Mouse (Mus musculus): ENCODE data around the gene Snx18. TPM values are rescaled to one million over a fixed set of nuclear protein-coding genes. Genes with fewer than 3 reads are reported as not detected.

Gene Snx18
- polyA plus RNA-seq, 1 experiment from 2014 or later = 23.5 TPM

DNA sequence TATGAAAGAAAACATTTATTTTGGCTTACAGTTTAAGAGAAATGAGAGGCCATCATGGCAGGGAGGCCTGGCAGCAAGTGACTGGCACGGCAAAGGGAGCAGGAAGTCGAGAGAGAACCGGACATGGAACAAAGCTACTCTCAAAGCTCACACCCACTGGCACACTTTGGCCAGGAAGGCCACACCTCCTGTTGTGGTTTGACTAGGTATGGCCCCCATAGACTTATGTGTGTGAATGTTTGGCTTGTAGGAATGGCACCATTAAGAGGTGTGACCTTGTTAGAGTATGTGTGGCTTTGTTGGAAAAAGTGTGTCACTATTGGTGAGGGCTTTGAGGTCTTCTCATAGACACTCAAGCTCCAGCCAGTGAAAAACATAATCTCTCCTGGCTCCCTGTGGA, 69.3 kb downstream of the Snx18 start:
- Histone ChIP-seq H3K4me1 (peaks cover 8% of the 10 kb centered on the region), H3K36me3 (no peaks in the 10 kb centered on the region), H3K27me3 (no peaks in the 10 kb centered on the region), H3K9ac (no peak overlapping the region), H3K4me3 (no peak overlapping the region), H3K9me3 (no peaks in the 10 kb centered on the region), H3K27ac (no peak overlapping the region), H3K4me2 (replicated peaks) (no peak overlapping the region)
- no peak for ATAC-seq (ENCODE audit: low FRiP score, low read depth)
- WGBS = 85% methylated on average over 3 of the region's 3 CpGs

DNA sequence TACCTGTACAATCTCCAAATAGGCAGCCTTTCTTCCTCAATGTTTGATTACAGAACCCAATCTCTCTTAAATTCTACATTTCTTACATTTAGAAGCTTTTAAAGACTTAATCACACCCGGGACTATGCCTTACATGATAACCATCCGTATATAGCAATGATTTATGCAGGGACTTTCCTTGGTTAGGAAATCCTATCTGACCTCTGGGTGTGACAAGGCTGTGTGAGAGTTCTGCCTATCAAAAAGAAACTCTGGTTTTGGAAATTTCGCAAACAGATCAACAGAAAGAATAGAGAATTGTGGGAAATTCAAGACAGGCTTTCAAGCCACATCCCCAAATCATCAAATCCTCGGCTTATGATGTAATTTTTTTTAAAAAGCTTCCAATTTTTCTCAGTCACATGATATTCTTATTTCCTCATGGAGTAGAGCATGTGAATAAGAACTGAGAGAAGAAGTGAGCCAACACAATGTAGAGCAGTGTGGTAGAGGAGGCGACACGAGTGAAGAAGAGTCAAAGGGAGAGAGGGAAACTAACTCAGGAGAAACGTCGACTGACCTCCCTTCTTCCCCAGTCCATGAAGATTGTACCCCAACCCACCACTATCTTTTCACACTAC, 70.4 kb downstream of the Snx18 start:
- H3K9ac ChIP-seq = no peak overlapping the region
- peaks cover 8% of the 10 kb centered on the region for H3K4me1 ChIP-seq
- no peaks in the 10 kb centered on the region for H3K27me3 ChIP-seq
- H3K36me3 ChIP-seq = no peaks in the 10 kb centered on the region
- H3K27ac ChIP-seq = no peak overlapping the region
- no peak overlapping the region for H3K4me3 ChIP-seq
- WGBS = 86% methylated on average over 8 of the region's 8 CpGs
- H3K4me2 ChIP-seq (replicated peaks) = no peak overlapping the region
- no peaks in the 10 kb centered on the region for H3K9me3 ChIP-seq
- no peak for ATAC-seq (ENCODE audit: low FRiP score, low read depth)

DNA sequence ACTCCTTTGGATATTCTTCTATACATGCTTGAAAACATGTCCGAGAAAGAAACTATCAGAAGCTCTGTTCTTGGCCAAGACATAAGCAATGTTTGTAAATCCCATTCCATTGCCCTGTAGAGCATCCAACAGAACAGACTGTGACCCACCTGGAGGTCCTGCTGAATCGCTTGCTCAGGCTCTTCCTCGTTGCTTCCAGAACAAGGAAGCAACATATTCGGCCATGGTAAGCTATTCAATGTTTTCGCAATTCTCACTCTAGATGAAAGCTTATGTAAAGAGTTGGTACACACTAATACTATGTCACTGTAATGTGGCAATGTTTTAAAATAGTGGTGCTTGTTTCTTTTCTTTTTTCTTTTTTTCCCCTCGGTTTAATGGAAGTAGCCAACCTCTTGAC, 76.0 kb downstream of the Snx18 start:
- Histone ChIP-seq H3K4me1 (no peaks in the 10 kb centered on the region), H3K4me3 (no peak overlapping the region), H3K36me3 (no peaks in the 10 kb centered on the region), H3K9ac (no peak overlapping the region), H3K9me3 (no peaks in the 10 kb centered on the region), H3K27me3 (no peaks in the 10 kb centered on the region), H3K4me2 (replicated peaks) (no peak overlapping the region), H3K27ac (no peak overlapping the region)
- no peak for ATAC-seq (ENCODE audit: low FRiP score, low read depth)
- 91% methylated on average over 6 of the region's 6 CpGs for WGBS

Other genes starting within 250 kb of the Snx18 start
- gene Hspb3, start 45.1 kb upstream of the Snx18 start, polyA plus RNA-seq (2015; fragmentation: Nextera tagmentation; extraction: Ambion mirVana) = 10.9 TPM in 2 replicates
- 14.2 and 15.8 TPM in 2 replicates for gene Arl15, start 175.9 kb upstream of the Snx18 start, polyA plus RNA-seq (2015; fragmentation: Nextera tagmentation; extraction: Ambion mirVana)